In genomic region chr16:4430232-4430631, GRCm38 (mm10) we compare ENCODE assay signal across 18 mouse cellular contexts. TPM values are rescaled to one million over a fixed set of nuclear protein-coding genes. Genes with fewer than 3 reads are reported as not detected.
A peak's percentile ranks its signal among the peaks of the same experiment; 100 is the strongest.
DNase-seq lines count a peak whose midpoint lies in the region.
"Had no signal": no experiment of that assay in that cellular context is flagged by ENCODE, and none has a peak within 500 bp of the region (broad histone marks: within the 10 kb centered on the region; RNA-seq: fewer than 3 reads in every experiment).

No protein-coding gene starts in this region.

- DNase-seq in frontal cortex, adult 2 months (ENCODE audit: extremely low spot score in 1 of 2, low spot score in 1 of 2) = peak; percentile 60 to 73
- DNase-seq in frontal cortex, postnatal 14 days (ENCODE audit: low spot score in 2 of 2) = no peak
- peak; percentile 47 to 61 for DNase-seq in left cerebral cortex, adult 18-20 months (ENCODE audit: low spot score in 2 of 2)
- no peak for DNase-seq in left cerebral cortex, postnatal 10 days (ENCODE audit: extremely low spot score in 1 of 2, low spot score in 2 of 2)
- DNase-seq in brain, adult 2 months (ENCODE audit: low read depth, low spot score) = peak; percentile 86
- DNase-seq in left cerebral cortex, postnatal 25 days (ENCODE audit: low spot score in 2 of 2) = peak; percentile 13 to 93
- no peak for DNase-seq in heart, postnatal 14 days
- no peak for DNase-seq in kidney, postnatal 36 days
- DNase-seq: adrenal gland, postnatal 10 days; adrenal gland, postnatal 36 days; B cell, adult 2 months; cerebellum, adult 11 months; cerebellum, adult 2 months; cerebellum, adult 9-11 months; cerebellum, postnatal 25 days; gastrocnemius, postnatal 10 days; gastrocnemius, postnatal 36 days; heart, adult 2 months had no signal

- intact Hi-C loops in left cerebral cortex, postnatal 10 days (cut with DNase I) = no loop called here
- intact Hi-C loops in left cerebral cortex, postnatal 25 days (cut with DNase I) = loop anchor here (2.0 kb wide), 2 partner anchors 19 to 27 kb away; no protein-coding TSS in a partner anchor
- intact Hi-C loops in heart, postnatal 14 days (cut with DNase I) = no loop called here

RNA-seq across cellular contexts. Expression of gene Adcy9, which starts 9.9 kb away (rescaled TPM):
- polyA plus RNA-seq in frontal cortex, adult 2 months (2012; rRNA removed) = 18.3 and 21.6 TPM in 2 replicates
- total RNA-seq in left cerebral cortex, adult 18-20 months (2021) = 10 to 100 TPM; 67.3 to 74.0 TPM
- 10 to 100 TPM; 30.8 to 35.9 TPM for total RNA-seq in left cerebral cortex, postnatal 10 days (2021)
- 10 to 100 TPM; 66.7 to 67.7 TPM for total RNA-seq in left cerebral cortex, postnatal 25 days (2021)
- 10 to 100 TPM; 21.2 to 25.0 TPM for total RNA-seq in heart, postnatal 14 days (2021)

Comparison
In these comparisons a context has a peak if more than half of its experiments do, and no peak if none do; other contexts are left out.
1. DNase-seq: peak in frontal cortex, adult 2 months (2 of 2), left cerebral cortex, adult 18-20 months (2 of 2), brain, adult 2 months (single experiment) and left cerebral cortex, postnatal 25 days (2 of 2); none in frontal cortex, postnatal 14 days (0 of 2), left cerebral cortex, postnatal 10 days (0 of 2), heart, postnatal 14 days (0 of 2) and kidney, postnatal 36 days (0 of 2).